Mouse (Mus musculus) stomach, embryonic 16.5 days (tissue): ENCODE data around the gene Myadml2. TPM values are rescaled to one million over a fixed set of nuclear protein-coding genes. Genes with fewer than 3 reads are reported as not detected.
A peak's percentile ranks its signal among the peaks of the same experiment; 100 is the strongest.

Source experiments
- ATAC-seq: fragments of 200-750 bp; cut with Nextera tagmentation; 2 replicates; pipeline ENCODE4 v1.8.0; 2017; ENCODE audit warnings: moderate number of reproducible peaks, moderate TSS enrichment; ENCODE audit not compliant: insufficient read depth, low FRiP score
- H3K27ac ChIP-seq: fragments of 300-500 bp; sonication (generic); 2 replicates; pipeline ENCODE4 v1.5.1; 2014; ENCODE audit warnings: low read length
- H3K27me3 ChIP-seq: fragments of 300-500 bp; sonication (generic); 2 replicates; pipeline ENCODE4 v1.6.1; 2014; ENCODE audit warnings: low read length, control low read depth, mixed read lengths; ENCODE audit not compliant: control insufficient read depth, insufficient read depth
- H3K36me3 ChIP-seq: fragments of 300-500 bp; sonication (generic); 2 replicates; pipeline ENCODE4 v1.6.1; 2014; ENCODE audit warnings: low read length; ENCODE audit not compliant: control insufficient read depth, insufficient read depth
- H3K4me1 ChIP-seq: fragments of 300-500 bp; sonication (generic); 2 replicates; pipeline ENCODE4 v1.6.1; 2014; ENCODE audit warnings: low read length, control low read depth, mixed read lengths; ENCODE audit not compliant: control insufficient read depth, insufficient read depth
- H3K4me2 ChIP-seq: fragments of 300-500 bp; sonication (generic); 2 replicates; pipeline ENCODE4 v1.6.1; 2014; ENCODE audit warnings: low read depth, low read length, mixed read lengths
- H3K4me3 ChIP-seq: fragments of 300-500 bp; sonication (generic); replicated peaks from 2 replicates; pipeline ENCODE4 v1.5.1; 2014; ENCODE audit warnings: mild to moderate bottlenecking, low read length
- H3K9ac ChIP-seq: fragments of 300-500 bp; sonication (generic); 2 replicates; pipeline ENCODE4 v1.6.1; 2014; ENCODE audit warnings: low read length
- H3K9me3 ChIP-seq: fragments of 300-500 bp; sonication (generic); replicated peaks from 2 replicates; pipeline ENCODE4 v1.6.1; 2016; ENCODE audit warnings: low read length, control low read depth; ENCODE audit not compliant: control insufficient read depth
- WGBS: fragments of 180-500 bp; shearing (Covaris S2); extraction: QIAGEN DNeasy Blood & Tissue Kit; methylation state at CpG from one replicate; pipeline ENCODE4 v1.1.7; 2014; 5-methylcytosine and 5-hydroxymethylcytosine counted together
- polyA plus RNA-seq: library from polyadenylated mRNA; unstranded; fragments of >200 nt; fragmentation: Nextera tagmentation; extraction: Ambion mirVana; gene quantifications from 2 replicates; pipeline ENCODE4 v1.2.1, GENCODE M21; 2015

The Myadml2 gene
- polyA plus RNA-seq, 1 experiment from 2014 or later, result 1.4 TPM

DNA sequence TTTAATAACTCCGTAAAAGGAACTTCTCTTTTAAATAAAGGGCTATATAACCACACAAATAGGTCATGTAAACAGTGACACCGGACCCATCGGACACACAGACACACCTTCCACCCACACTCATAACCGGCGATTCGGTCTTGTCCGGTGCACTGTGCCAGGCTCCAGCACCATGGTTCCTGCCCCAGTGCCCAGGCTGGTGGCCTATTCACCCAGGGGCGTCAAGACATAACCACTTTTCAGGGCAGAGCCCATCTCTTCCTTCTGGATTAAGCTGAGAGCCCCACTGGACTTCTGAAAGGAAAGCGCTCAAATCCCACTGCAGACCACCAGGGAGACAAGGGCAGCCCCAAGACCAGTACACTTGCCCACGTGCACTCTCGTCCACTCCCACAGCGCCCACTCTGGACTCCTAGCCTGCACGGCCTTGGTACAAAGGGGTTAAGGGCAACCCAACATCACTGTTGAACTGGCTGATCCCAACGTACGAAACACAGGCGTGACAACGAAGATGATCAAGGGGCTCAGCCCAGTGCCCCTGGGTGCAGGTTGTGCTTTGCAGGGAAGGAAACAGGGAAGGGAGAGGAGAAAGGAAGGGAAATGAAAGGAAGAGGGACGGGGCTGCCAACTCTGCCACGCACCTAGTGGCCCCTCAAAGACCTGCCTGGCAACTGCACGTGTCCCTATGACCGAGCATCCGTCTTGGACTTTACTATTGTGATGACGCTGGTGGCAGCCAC lies 19.2 kb downstream of the Myadml2 start:
- Histone ChIP-seq H3K4me3 (peak overlapping the region; percentile 32), H3K27me3 (no peaks in the 10 kb centered on the region), H3K4me2 (peak overlapping the region; percentile 42; the same call in 1 of the 2 replicates), H3K27ac (peak overlapping the region; percentile 96), H3K36me3 (peaks cover 5% of the 10 kb centered on the region; the same call in 1 of the 2 replicates), H3K9me3 (no peaks in the 10 kb centered on the region), H3K4me1 (peaks cover 47% of the 10 kb centered on the region), H3K9ac (0 out of 2 replicates have a peak overlapping the region, but pooled peaks have one; percentile 26)
- 90% methylated on average over 23 of the region's 23 CpGs for WGBS
- no peak for ATAC-seq

DNA sequence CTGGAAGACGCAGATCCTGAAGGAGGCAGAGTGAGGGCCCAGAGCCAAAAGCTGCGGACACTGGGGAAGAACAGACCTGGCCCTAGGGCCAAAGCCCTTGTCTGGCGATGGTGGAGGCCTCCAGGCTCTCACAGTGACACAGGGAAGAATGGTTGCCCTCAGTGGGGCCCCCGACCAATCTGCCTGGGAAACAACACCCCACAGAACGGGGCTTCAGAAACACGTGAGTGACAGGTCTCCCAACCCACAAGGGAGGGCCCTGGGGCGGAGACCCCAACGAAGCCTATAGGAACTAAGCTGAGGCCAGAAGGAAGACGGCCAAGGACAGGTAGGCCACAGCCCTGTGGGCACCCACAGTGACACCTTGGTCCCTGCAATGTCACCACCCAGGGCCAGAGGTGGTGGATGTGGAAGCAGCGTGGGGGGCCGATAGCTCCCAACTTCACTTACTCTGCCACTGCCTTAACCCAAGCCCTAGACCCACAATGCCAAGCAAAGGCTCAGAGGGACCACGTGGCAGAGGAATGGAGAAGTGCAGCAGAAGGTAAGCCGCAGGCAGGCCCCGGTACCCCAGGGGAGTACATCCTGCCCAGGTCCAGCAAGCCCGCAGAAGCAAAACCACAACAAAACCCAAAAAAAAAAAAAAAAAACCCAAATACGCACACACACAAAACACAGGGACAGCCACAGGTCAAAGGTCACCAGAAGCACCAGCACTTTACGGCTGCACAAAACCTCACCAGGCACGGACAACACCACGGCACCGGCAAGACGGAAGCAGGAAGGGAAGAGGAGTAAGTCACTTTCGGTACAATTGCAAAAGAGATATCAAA lies 20.3 kb downstream of the Myadml2 start:
- H3K9me3 ChIP-seq, result no peaks in the 10 kb centered on the region
- H3K4me3 ChIP-seq, result no peak overlapping the region
- no peak overlapping the region for H3K4me2 ChIP-seq
- H3K27ac ChIP-seq, result no peak overlapping the region
- peaks cover 5% of the 10 kb centered on the region; the same call in 1 of the 2 replicates for H3K36me3 ChIP-seq
- peaks cover 48% of the 10 kb centered on the region for H3K4me1 ChIP-seq
- no peak overlapping the region for H3K9ac ChIP-seq
- no peak for ATAC-seq
- no peaks in the 10 kb centered on the region for H3K27me3 ChIP-seq
- WGBS, result 72% methylated on average over 22 of the region's 22 CpGs

- Histone ChIP-seq H3K27me3 (no peaks in the 10 kb centered on the region), H3K9ac (no peak overlapping the region), H3K4me3 (no peak overlapping the region), H3K4me2 (no peak overlapping the region), H3K27ac (no peak overlapping the region), H3K36me3 (peaks cover 5% of the 10 kb centered on the region; the same call in 1 of the 2 replicates), H3K9me3 (no peaks in the 10 kb centered on the region), H3K4me1 (peaks cover 43% of the 10 kb centered on the region)
- 90% methylated on average over 11 of the region's 11 CpGs for WGBS
- ATAC-seq, result no peak
Measured at GRCm38 (mm10) chr11:120626785-120627467, 21.0 kb downstream of the Myadml2 start.

- Histone ChIP-seq H3K4me3 (peak within 1 kb of the TSS; percentile 100), H3K9ac (peak within 1 kb of the TSS; percentile 83), H3K27me3 (no peaks in the 10 kb centered on the region), H3K27ac (peak within 1 kb of the TSS; percentile 89), H3K4me2 (peak within 1 kb of the TSS; percentile 90), H3K4me1 (peaks cover 27% of the 10 kb centered on the region), H3K36me3 (peaks cover 11% of the 10 kb centered on the region; the same call in 1 of the 2 replicates), H3K9me3 (no peaks in the 10 kb centered on the region)
- 16% methylated on average over 5 of the region's 5 CpGs for WGBS
- ATAC-seq, result peak; percentile 18; the same call in 1 of the 2 replicates
Measured at GRCm38 (mm10) chr11:120625152-120625775, 22.7 kb downstream of the Myadml2 start, which contains the start of gene Sirt7. Gene Sirt7 (minus strand): TSS chr11:120625240.

DNA sequence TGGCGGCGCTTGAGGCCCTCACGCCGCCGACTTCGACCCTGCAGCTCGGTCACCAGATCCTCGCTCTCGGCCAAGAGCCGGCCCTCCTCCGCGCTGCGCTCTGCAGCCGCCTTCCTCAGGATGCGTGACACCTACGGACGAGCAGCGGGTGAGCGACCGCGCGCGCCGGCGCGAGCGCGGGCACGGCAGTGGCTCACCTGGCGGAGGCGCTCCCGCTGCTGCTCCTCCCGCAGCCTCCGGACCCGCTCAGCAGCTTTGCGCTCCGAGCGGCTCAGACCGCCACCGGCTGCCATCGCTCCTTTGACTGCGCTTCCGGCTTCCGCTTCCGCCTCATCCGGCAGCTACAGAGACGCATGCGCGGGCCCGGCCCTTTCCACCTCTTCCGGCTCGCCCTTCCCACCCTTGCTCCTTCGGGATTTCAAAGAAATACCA lies 23.3 kb downstream of the Myadml2 start:
- WGBS, result under 1% methylated on average over 53 of the region's 53 CpGs
- Histone ChIP-seq H3K4me1 (peaks cover 21% of the 10 kb centered on the region), H3K27ac (peak overlapping the region; percentile 89), H3K4me3 (peak overlapping the region; percentile 100), H3K9me3 (no peaks in the 10 kb centered on the region), H3K9ac (peak overlapping the region; percentile 83), H3K27me3 (no peaks in the 10 kb centered on the region), H3K4me2 (peak overlapping the region; percentile 90), H3K36me3 (peaks cover 13% of the 10 kb centered on the region; the same call in 1 of the 2 replicates)
- ATAC-seq, result peak; percentile 79

- ATAC-seq, result peak; percentile 78; the same call in 1 of the 2 replicates
- H3K36me3 ChIP-seq, result peaks cover 11% of the 10 kb centered on the region; the same call in 1 of the 2 replicates
- H3K4me2 ChIP-seq, result peak overlapping the region; percentile 90
- H3K27ac ChIP-seq, result peak overlapping the region; percentile 89
- H3K4me1 ChIP-seq, result peaks cover 15% of the 10 kb centered on the region
- 11% methylated on average over 30 of the region's 30 CpGs for whole genome bisulfite sequencing
- peak overlapping the region; percentile 100 for H3K4me3 ChIP-seq
- H3K9me3 ChIP-seq, result no peaks in the 10 kb centered on the region
- no peaks in the 10 kb centered on the region for H3K27me3 ChIP-seq
- peak overlapping the region; percentile 83 for H3K9ac ChIP-seq
Measured at GRCm38 (mm10) chr11:120623961-120624679, 23.8 kb downstream of the Myadml2 start.

DNA sequence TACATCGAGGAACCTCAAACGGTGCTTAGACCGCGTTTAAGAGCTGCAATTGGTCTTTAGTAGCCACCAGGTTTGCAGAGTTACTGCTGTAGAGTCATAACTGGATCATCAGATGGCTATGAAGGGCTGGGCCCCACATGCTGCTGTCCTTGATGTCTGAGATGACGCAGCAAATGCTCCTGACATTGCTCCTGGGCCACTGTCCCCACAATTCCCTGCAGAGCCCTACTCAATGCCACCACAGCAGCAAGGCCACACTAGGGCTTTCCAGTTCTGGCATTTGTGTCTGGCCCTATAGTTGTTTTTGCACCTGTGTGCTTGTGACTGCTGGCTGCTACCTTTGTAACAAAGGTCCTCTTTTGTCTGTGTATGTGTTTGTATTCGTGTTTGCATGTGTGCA lies 25.2 kb downstream of the Myadml2 start:
- Histone ChIP-seq H3K9ac (no peak overlapping the region), H3K27ac (no peak overlapping the region), H3K4me2 (no peak overlapping the region), H3K9me3 (no peaks in the 10 kb centered on the region), H3K27me3 (no peaks in the 10 kb centered on the region), H3K36me3 (0 out of 2 replicates have a peak, but pooled peaks cover 12% of the 10 kb centered on the region), H3K4me1 (peaks cover 17% of the 10 kb centered on the region), H3K4me3 (no peak overlapping the region)
- no peak for ATAC-seq
- WGBS, result 88% methylated on average over 6 of the region's 6 CpGs

DNA sequence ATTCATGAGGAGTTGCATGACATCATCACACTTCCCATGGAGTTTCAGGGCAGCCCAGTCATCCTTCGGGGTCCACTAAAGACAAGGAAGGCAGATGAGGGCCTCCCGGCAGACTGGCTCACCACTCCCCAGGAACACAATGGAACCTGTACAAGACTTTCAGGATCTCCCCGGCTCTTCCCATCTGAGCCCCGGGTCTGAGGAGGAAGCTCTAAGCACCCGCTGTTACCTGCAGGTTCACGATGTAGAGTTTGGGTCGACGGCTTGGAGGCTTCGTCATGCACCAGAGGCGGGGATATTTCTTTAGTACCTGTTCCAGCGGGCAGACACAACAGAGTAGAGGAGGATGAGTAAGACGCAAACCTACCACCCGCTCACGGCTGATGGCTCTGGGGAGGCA lies 27.8 kb downstream of the Myadml2 start:
- no peak overlapping the region for H3K4me3 ChIP-seq
- H3K4me1 ChIP-seq, result peaks cover 24% of the 10 kb centered on the region
- no peak for ATAC-seq
- no peak overlapping the region for H3K4me2 ChIP-seq
- no peaks in the 10 kb centered on the region for H3K27me3 ChIP-seq
- H3K36me3 ChIP-seq, result 0 out of 2 replicates have a peak, but pooled peaks cover 12% of the 10 kb centered on the region
- no peak overlapping the region for H3K27ac ChIP-seq
- H3K9ac ChIP-seq, result no peak overlapping the region
- no peaks in the 10 kb centered on the region for H3K9me3 ChIP-seq
- WGBS, result 94% methylated on average over 14 of the region's 14 CpGs
